Mouse (Mus musculus): Measurements from ENCODE around the gene Hnrnpm. TPM values are rescaled to one million over a fixed set of nuclear protein-coding genes. Genes with fewer than 3 reads are reported as not detected.
"Not testable (repeated sequence)": the region's sequence is repeated elsewhere in the genome, so short reads cannot be mapped to it uniquely, and the experiment has no call there.

The Hnrnpm gene
- polyA plus RNA-seq, 1 experiment, result 1,378 TPM

DNA sequence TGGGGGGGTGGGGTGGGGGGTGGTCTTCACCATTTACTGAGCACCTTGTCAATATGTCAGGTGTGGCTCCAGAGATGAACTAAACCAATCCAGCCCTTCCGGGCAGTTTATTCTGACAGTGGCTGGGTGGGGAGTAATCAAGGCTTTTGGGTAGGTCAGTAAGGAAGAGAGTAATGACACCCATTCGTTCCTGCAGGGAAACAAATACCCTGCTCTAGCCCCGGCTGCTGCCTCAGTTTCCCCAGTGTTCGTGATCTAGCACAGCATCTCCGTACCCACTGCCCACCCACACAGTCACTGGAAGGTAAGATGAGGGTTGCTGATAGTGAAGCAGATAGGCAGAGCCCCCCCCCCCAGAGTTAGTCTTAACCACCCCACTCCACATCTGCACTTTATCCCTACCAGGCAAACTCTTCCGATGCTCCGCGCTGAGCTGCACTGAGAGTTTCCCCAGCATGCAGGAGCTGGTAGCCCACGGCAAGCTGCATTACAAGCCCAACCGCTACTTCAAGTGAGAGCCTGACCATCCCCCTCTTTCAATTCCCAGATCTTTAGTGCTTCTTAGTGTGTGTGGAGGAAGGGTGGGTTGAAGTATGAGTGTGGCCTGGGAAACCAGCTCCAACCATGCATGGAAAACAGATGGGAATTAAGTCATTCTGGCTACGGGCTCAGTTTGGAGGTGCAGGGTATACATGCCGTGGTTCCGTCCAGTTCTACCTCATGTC is 56.3 kb downstream of the Hnrnpm start:
- H3K27ac ChIP-seq (ENCODE audit: control insufficient read depth, insufficient read depth, low read depth, low read length, poor library complexity), result no peak overlapping the region
- H3K4me3 ChIP-seq (replicated peaks; ENCODE audit: control insufficient read depth, low read depth, low read length), result no peak overlapping the region
- no peak for TF ChIP-seq POLR2A (IDR thresholded peaks at IDR 0.05; ENCODE audit: borderline replicate concordance, control insufficient read depth, low read depth, low read length)
- no peak for TF ChIP-seq CTCF (IDR thresholded peaks at IDR 0.05; ENCODE audit: control insufficient read depth, insufficient read depth, low read length)
- peaks cover 2% of the 10 kb centered on the region for H3K4me1 ChIP-seq (ENCODE audit: control insufficient read depth, insufficient read depth, low read length)
- 93% methylated on average over 13 of the region's 13 CpGs for WGBS

DNA sequence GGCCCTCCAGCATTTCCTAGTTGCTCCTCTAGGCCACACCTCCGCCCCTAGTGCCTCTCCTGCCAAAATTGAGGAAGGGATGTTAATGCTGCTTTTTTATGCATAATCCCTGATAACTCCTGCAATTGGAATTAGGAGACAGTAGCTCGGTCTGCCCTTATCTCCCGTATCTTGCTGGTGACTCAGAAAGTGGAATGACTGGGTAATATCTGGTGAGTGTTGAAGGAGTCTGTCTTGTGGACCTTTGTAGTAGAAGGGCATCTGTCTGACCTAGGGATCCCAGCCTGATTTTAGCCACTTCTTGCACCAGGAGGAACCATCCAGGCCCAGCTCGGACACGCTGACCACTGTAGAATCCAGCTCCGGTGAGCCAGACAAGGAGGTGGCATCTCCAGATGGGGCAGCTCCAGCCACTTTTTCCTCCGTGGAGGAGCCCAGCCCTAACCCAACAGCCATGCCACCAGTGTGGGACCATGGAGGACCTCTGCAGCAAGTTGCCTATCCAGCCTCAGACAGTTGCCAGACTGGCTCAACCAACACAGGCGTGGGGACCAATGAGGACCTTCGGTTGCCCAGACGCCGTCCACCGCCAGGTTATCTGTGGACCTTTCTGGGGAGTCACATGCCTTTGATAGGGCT is 57.1 kb downstream of the Hnrnpm start:
- WGBS, result 59% methylated on average over 12 of the region's 12 CpGs
- Histone ChIP-seq H3K4me3 (replicated peaks; ENCODE audit: control insufficient read depth, low read depth, low read length) (peak overlapping the region; percentile 91), H3K4me1 (ENCODE audit: control insufficient read depth, insufficient read depth, low read length) (peaks cover 2% of the 10 kb centered on the region), H3K27ac (ENCODE audit: control insufficient read depth, insufficient read depth, low read depth, low read length, poor library complexity) (peak overlapping the region; percentile 96)
- TF ChIP-seq CTCF (IDR thresholded peaks at IDR 0.05; ENCODE audit: control insufficient read depth, insufficient read depth, low read length) (no peak), POLR2A (IDR thresholded peaks at IDR 0.05; ENCODE audit: borderline replicate concordance, control insufficient read depth, low read depth, low read length) (no peak)

DNA sequence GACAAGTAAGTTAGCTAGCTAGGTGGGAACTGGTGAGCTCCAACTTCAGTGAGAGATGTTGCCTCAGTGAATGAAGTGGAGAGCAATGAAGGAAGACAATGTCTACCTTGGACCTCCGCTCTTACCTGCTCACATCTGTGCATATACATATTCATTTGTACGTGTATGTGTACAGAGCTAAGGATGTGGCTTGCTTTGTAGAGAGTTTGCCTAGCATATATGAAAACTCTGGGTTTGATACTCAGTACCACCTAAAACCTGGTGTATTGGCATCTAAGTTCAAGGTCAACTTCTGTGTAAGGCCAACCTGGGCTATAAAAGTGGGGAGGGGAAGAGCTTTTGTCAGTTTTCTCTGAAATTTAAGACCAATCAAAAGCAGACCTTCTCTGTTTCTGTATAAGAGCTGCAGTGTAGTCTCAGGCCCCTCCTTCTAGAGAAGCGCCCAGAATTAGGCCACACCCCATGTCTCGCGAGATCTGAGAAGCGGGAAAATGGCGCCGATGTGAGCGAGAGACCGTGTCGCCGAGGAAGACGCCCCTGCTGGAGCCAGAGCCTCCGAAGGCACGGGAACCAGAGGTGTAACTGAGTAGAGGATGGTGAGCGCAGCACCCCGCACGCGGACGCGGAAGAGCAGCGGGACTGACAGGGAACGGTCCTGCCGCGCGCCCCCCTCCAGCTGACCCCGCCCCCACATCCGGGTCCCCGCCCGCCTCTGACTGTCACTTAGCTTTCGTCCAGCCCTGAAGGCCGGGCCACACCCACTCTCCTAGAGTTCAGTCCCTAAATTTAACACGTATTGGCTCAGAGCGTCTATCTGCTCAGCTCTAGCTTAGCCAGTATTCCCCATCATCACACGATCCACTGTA is 57.8 kb downstream of the Hnrnpm start, which contains the start of gene Zfp414:
TSS of gene Zfp414 (plus strand) at position 470 of the 866 bp plus-strand sequence.
- TF ChIP-seq CTCF (IDR thresholded peaks at IDR 0.05; ENCODE audit: control insufficient read depth, insufficient read depth, low read length) (no peak), POLR2A (IDR thresholded peaks at IDR 0.05; ENCODE audit: borderline replicate concordance, control insufficient read depth, low read depth, low read length) (peak; percentile 64; the same call in 1 of the 2 replicates)
- peak within 1 kb of the TSS; percentile 91 for H3K4me3 ChIP-seq (replicated peaks; ENCODE audit: control insufficient read depth, low read depth, low read length)
- H3K27ac ChIP-seq (ENCODE audit: control insufficient read depth, insufficient read depth, low read depth, low read length, poor library complexity), result peak within 1 kb of the TSS; percentile 96
- peaks cover 2% of the 10 kb centered on the region for H3K4me1 ChIP-seq (ENCODE audit: control insufficient read depth, insufficient read depth, low read length)
- 3% methylated on average over 35 of the region's 35 CpGs for WGBS

DNA sequence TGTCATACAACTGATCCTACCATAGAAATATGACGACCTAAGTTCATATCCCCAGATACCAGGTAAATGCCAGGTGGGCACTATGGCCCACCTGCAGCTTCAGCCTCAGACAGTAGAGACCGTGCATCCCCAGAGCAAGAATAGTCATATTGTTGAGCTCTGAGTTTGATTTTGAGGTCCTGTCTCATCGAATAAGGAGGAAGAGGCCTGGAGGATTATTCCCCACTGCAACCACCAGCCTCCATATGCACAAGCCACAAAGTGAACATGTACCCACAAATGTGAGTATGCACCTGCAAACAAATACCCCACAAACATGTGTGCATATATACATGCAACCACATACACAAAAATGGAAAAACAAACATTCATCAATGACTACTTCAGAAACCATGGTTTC is 59.4 kb downstream of the Hnrnpm start:
- 80% methylated on average over 3 of the region's 3 CpGs for WGBS
- Histone ChIP-seq H3K27ac (ENCODE audit: control insufficient read depth, insufficient read depth, low read depth, low read length, poor library complexity) (no peak overlapping the region), H3K4me1 (ENCODE audit: control insufficient read depth, insufficient read depth, low read length) (peaks cover 2% of the 10 kb centered on the region), H3K4me3 (replicated peaks; ENCODE audit: control insufficient read depth, low read depth, low read length) (no peak overlapping the region)
- TF ChIP-seq CTCF (IDR thresholded peaks at IDR 0.05; ENCODE audit: control insufficient read depth, insufficient read depth, low read length) (no peak), POLR2A (IDR thresholded peaks at IDR 0.05; ENCODE audit: borderline replicate concordance, control insufficient read depth, low read depth, low read length) (no peak)

DNA sequence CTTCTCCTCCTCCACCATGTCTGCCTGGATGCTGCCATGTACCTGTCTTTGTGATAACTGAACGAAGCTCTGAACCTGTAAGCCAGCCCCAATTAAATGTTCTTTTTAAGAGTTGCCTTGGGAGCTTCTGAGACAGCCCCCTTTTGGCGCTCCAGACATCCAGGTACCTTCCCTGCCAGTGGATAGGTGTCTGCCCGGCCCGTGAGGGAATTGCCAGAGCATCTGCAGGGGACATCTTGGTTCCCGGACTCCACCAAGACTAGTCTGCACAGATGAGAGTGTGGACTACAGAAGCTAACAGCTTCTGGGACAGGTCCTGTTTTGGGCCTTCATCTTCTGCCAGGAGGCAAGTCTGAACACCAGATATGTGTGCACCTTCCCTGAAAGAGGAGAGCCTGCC is 72.9 kb downstream of the Hnrnpm start:
- H3K27ac ChIP-seq (ENCODE audit: control insufficient read depth, insufficient read depth, low read depth, low read length, poor library complexity); H3K4me3 ChIP-seq (replicated peaks; ENCODE audit: control insufficient read depth, low read depth, low read length); H3K4me1 ChIP-seq (ENCODE audit: control insufficient read depth, insufficient read depth, low read length): not testable (repeated sequence)
- WGBS, result 85% methylated on average over 5 of the region's 5 CpGs

DNA sequence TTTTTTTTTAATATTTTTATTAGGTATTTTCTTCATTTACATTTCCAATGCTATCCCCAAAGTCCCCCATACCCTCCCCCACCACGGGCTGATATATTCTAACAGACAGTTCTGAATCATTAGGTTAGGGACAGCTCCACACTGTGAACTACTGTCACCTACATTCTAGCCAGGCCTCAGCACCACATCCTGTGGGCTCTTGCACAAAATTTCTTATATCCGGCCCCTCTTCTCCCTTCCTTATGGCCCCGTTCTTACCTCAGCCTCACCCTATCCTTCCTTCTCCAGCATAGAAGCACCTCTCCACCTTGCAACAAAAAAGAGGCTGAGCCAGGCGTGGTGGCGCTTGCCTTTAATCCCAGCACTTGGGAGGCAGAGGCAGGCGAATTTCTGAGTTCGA is 76.1 kb downstream of the Hnrnpm start:
- no peak overlapping the region for H3K27ac ChIP-seq (ENCODE audit: control insufficient read depth, insufficient read depth, low read depth, low read length, poor library complexity)
- H3K4me1 ChIP-seq (ENCODE audit: control insufficient read depth, insufficient read depth, low read length), result no peaks in the 10 kb centered on the region; the same call in 1 of the 2 replicates
- 43% methylated on average over 7 of the region's 7 CpGs for WGBS
- TF ChIP-seq POLR2A (IDR thresholded peaks at IDR 0.05; ENCODE audit: borderline replicate concordance, control insufficient read depth, low read depth, low read length) (no peak), CTCF (IDR thresholded peaks at IDR 0.05; ENCODE audit: control insufficient read depth, insufficient read depth, low read length) (no peak)
- H3K4me3 ChIP-seq (replicated peaks; ENCODE audit: control insufficient read depth, low read depth, low read length), result no peak overlapping the region

DNA sequence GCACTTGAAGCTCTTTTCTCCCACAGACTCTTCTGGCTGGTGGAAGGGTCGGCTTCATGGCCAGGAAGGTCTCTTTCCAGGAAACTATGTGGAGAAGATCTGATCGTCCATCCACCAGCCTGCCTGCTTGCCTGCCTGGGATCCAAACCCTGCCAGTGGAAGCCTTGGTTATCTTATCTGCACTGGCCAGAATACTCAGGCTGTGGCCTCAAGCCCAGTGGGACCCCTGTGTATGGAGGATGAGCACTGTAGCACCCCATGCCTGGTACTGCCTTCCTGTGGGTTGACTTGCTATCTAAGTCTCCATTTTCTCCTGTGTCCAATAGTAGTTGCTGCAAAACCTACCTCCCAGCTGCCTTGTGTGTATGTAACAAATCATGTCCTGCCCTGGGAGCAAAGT is 79.4 kb downstream of the Hnrnpm start:
- Histone ChIP-seq H3K27ac (ENCODE audit: control insufficient read depth, insufficient read depth, low read depth, low read length, poor library complexity) (no peak overlapping the region), H3K4me1 (ENCODE audit: control insufficient read depth, insufficient read depth, low read length) (no peaks in the 10 kb centered on the region; the same call in 1 of the 2 replicates), H3K4me3 (replicated peaks; ENCODE audit: control insufficient read depth, low read depth, low read length) (no peak overlapping the region)
- no peak for TF ChIP-seq CTCF (IDR thresholded peaks at IDR 0.05; ENCODE audit: control insufficient read depth, insufficient read depth, low read length)
- TF ChIP-seq POLR2A (IDR thresholded peaks at IDR 0.05; ENCODE audit: borderline replicate concordance, control insufficient read depth, low read depth, low read length), result no peak
- WGBS, result 62% methylated on average over 2 of the region's 2 CpGs

DNA sequence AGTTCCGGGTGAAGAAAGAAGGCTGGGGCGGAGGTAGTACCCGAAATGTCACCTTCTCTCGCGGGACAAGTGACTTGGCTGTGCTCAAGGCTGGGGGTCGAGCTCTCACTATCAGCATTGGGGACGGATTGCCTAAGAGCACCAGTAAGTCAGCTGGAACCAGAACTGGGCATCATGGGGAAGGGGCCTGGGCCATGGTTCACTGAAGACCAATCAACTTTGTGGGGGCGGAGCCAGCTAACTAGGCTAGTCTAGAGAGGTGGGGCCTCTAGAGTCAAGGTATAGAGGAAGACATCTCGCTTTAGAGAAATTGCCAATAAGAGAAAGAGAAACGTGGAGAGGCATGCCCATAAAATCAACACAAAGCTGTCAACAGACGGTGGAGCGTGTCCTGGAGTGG is 84.7 kb downstream of the Hnrnpm start:
- no peak for TF ChIP-seq POLR2A (IDR thresholded peaks at IDR 0.05; ENCODE audit: borderline replicate concordance, control insufficient read depth, low read depth, low read length)
- TF ChIP-seq CTCF (IDR thresholded peaks at IDR 0.05; ENCODE audit: control insufficient read depth, insufficient read depth, low read length), result no peak

More for the DNA sequence above, 84.7 kb downstream of the Hnrnpm start:
- H3K27ac ChIP-seq (ENCODE audit: control insufficient read depth, insufficient read depth, low read depth, low read length, poor library complexity), result no peak overlapping the region
- H3K4me1 ChIP-seq (ENCODE audit: control insufficient read depth, insufficient read depth, low read length), result no peaks in the 10 kb centered on the region
- WGBS, result 84% methylated on average over 12 of the region's 12 CpGs
- H3K4me3 ChIP-seq (replicated peaks; ENCODE audit: control insufficient read depth, low read depth, low read length), result no peak overlapping the region

Data from bone marrow, adult 2 months (tissue).